Mouse (Mus musculus): ENCODE measurements around the gene Mrpl3.

GRCm38 (mm10) chr9:105046014-105046413 lies 7.0 kb upstream of the Mrpl3 start:
- TF ChIP-seq CTCF (IDR thresholded peaks at IDR 0.05; ENCODE audit: low read depth) (no peak), EP300 (IDR thresholded peaks at IDR 0.05; ENCODE audit: low read depth) (no peak)

Measured in heart, postnatal 0 days (tissue).